Mouse (Mus musculus): Measurements from ENCODE around the gene Itga3. TPM values are rescaled to one million over a fixed set of nuclear protein-coding genes. Genes with fewer than 3 reads are reported as not detected.

The Itga3 gene
- polyA plus RNA-seq, 1 experiment: 51.1 TPM

- H3ac ChIP-seq (ENCODE audit: control insufficient read depth, insufficient read length, low read depth): no peak overlapping the region
- H3K79me3 ChIP-seq (ENCODE audit: low read depth): peaks cover 45% of the 10 kb centered on the region
- no peaks in the 10 kb centered on the region for H3K27me3 ChIP-seq (ENCODE audit: control insufficient read depth, insufficient read depth, insufficient read length)
- peaks cover 82% of the 10 kb centered on the region for H3K79me2 ChIP-seq (ENCODE audit: control insufficient read depth, insufficient read depth)
- peaks cover 25% of the 10 kb centered on the region for H3K36me3 ChIP-seq (ENCODE audit: control insufficient read depth, insufficient read depth)
- no peak for TF ChIP-seq CEBPB (IDR thresholded peaks at IDR 0.05; ENCODE audit: low read depth)
- no peak for TF ChIP-seq MYOG (IDR thresholded peaks at IDR 0.05; ENCODE audit: control insufficient read depth, extremely low read depth, insufficient read length)
- no peak for TF ChIP-seq MAX (IDR thresholded peaks at IDR 0.05)
- no peak for TF ChIP-seq CTCF (IDR thresholded peaks at IDR 0.05; ENCODE audit: control insufficient read depth, insufficient read depth, insufficient read length)
- TF ChIP-seq FOSL1 (IDR thresholded peaks at IDR 0.05; ENCODE audit: insufficient read depth, low read length, poor library complexity, severe bottlenecking): no peak
- no peak for TF ChIP-seq MYOD1 (IDR thresholded peaks at IDR 0.05; ENCODE audit: control insufficient read depth, insufficient read length, low read depth)
- no peak for TF ChIP-seq USF1 (IDR thresholded peaks at IDR 0.05; ENCODE audit: low read depth)
- no peak overlapping the region for H3K4me3 ChIP-seq (ENCODE audit: insufficient read depth, poor library complexity, severe bottlenecking)
Observed at GRCm38 (mm10) chr11:95072136-95072535, 4.5 kb downstream of the Itga3 start.

- no peak for TF ChIP-seq MYOG (IDR thresholded peaks at IDR 0.05; ENCODE audit: control insufficient read depth, extremely low read depth, insufficient read length)
- no peak for TF ChIP-seq USF1 (IDR thresholded peaks at IDR 0.05; ENCODE audit: low read depth)
- no peak for TF ChIP-seq MYOD1 (IDR thresholded peaks at IDR 0.05; ENCODE audit: control insufficient read depth, insufficient read length, low read depth)
- no peak for TF ChIP-seq CEBPB (IDR thresholded peaks at IDR 0.05; ENCODE audit: low read depth)
- no peak for TF ChIP-seq CTCF (IDR thresholded peaks at IDR 0.05; ENCODE audit: control insufficient read depth, insufficient read depth, insufficient read length)
- H3ac ChIP-seq (ENCODE audit: control insufficient read depth, insufficient read length, low read depth): no peak overlapping the region
- no peaks in the 10 kb centered on the region for H3K27me3 ChIP-seq (ENCODE audit: control insufficient read depth, insufficient read depth, insufficient read length)
- peaks cover 33% of the 10 kb centered on the region for H3K36me3 ChIP-seq (ENCODE audit: control insufficient read depth, insufficient read depth)
- peaks cover 81% of the 10 kb centered on the region for H3K79me2 ChIP-seq (ENCODE audit: control insufficient read depth, insufficient read depth)
- H3K4me3 ChIP-seq (ENCODE audit: insufficient read depth, poor library complexity, severe bottlenecking): no peak overlapping the region
- H3K79me3 ChIP-seq (ENCODE audit: low read depth): peaks cover 44% of the 10 kb centered on the region
Observed at GRCm38 (mm10) chr11:95071266-95071665, 5.3 kb downstream of the Itga3 start.

- H3K79me3 ChIP-seq (ENCODE audit: low read depth): peaks cover 44% of the 10 kb centered on the region
- no peaks in the 10 kb centered on the region for H3K27me3 ChIP-seq (ENCODE audit: control insufficient read depth, insufficient read depth, insufficient read length)
- H3ac ChIP-seq (ENCODE audit: control insufficient read depth, insufficient read length, low read depth): no peak overlapping the region
- H3K4me3 ChIP-seq (ENCODE audit: insufficient read depth, poor library complexity, severe bottlenecking): no peak overlapping the region
- peaks cover 73% of the 10 kb centered on the region for H3K79me2 ChIP-seq (ENCODE audit: control insufficient read depth, insufficient read depth)
- peaks cover 42% of the 10 kb centered on the region for H3K36me3 ChIP-seq (ENCODE audit: control insufficient read depth, insufficient read depth)
- no peak for TF ChIP-seq MYOD1 (IDR thresholded peaks at IDR 0.05; ENCODE audit: control insufficient read depth, insufficient read length, low read depth)
- TF ChIP-seq CTCF (IDR thresholded peaks at IDR 0.05; ENCODE audit: control insufficient read depth, insufficient read depth, insufficient read length): no peak
- no peak for TF ChIP-seq CEBPB (IDR thresholded peaks at IDR 0.05; ENCODE audit: low read depth)
- no peak for TF ChIP-seq FOSL1 (IDR thresholded peaks at IDR 0.05; ENCODE audit: insufficient read depth, low read length, poor library complexity, severe bottlenecking)
- no peak for TF ChIP-seq USF1 (IDR thresholded peaks at IDR 0.05; ENCODE audit: low read depth)
- TF ChIP-seq MAX (IDR thresholded peaks at IDR 0.05): no peak
- no peak for TF ChIP-seq MYOG (IDR thresholded peaks at IDR 0.05; ENCODE audit: control insufficient read depth, extremely low read depth, insufficient read length)
Observed at GRCm38 (mm10) chr11:95070140-95071107, 6.2 kb downstream of the Itga3 start.

GRCm38 (mm10) chr11:95069226-95069957 is 7.2 kb downstream of the Itga3 start:
- peaks cover 44% of the 10 kb centered on the region for H3K36me3 ChIP-seq (ENCODE audit: control insufficient read depth, insufficient read depth)
- TF ChIP-seq CEBPB (IDR thresholded peaks at IDR 0.05; ENCODE audit: low read depth) (no peak), CTCF (IDR thresholded peaks at IDR 0.05; ENCODE audit: control insufficient read depth, insufficient read depth, insufficient read length) (no peak), MYOG (IDR thresholded peaks at IDR 0.05; ENCODE audit: control insufficient read depth, extremely low read depth, insufficient read length) (no peak), MYOD1 (IDR thresholded peaks at IDR 0.05; ENCODE audit: control insufficient read depth, insufficient read length, low read depth) (no peak)

GRCm38 (mm10) chr11:95056768-95057501 is 19.7 kb downstream of the Itga3 start:
- H3K4me3 ChIP-seq (ENCODE audit: insufficient read depth, poor library complexity, severe bottlenecking): no peak overlapping the region
- H3K27me3 ChIP-seq (ENCODE audit: control insufficient read depth, insufficient read depth, insufficient read length): no peaks in the 10 kb centered on the region
- H3K36me3 ChIP-seq (ENCODE audit: control insufficient read depth, insufficient read depth): peaks cover 56% of the 10 kb centered on the region
- no peaks in the 10 kb centered on the region for H3K79me3 ChIP-seq (ENCODE audit: low read depth)
- TF ChIP-seq MYOD1 (IDR thresholded peaks at IDR 0.05; ENCODE audit: control insufficient read depth, insufficient read length, low read depth): no peak
- no peak for TF ChIP-seq CEBPB (IDR thresholded peaks at IDR 0.05; ENCODE audit: low read depth)
- TF ChIP-seq USF1 (IDR thresholded peaks at IDR 0.05; ENCODE audit: low read depth): no peak
- no peak for TF ChIP-seq MYOG (IDR thresholded peaks at IDR 0.05; ENCODE audit: control insufficient read depth, extremely low read depth, insufficient read length)
- TF ChIP-seq FOSL1 (IDR thresholded peaks at IDR 0.05; ENCODE audit: insufficient read depth, low read length, poor library complexity, severe bottlenecking): no peak
- no peak for TF ChIP-seq CTCF (IDR thresholded peaks at IDR 0.05; ENCODE audit: control insufficient read depth, insufficient read depth, insufficient read length)
- TF ChIP-seq MAX (IDR thresholded peaks at IDR 0.05): no peak
- H3ac ChIP-seq (ENCODE audit: control insufficient read depth, insufficient read length, low read depth): no peak overlapping the region
- H3K79me2 ChIP-seq (ENCODE audit: control insufficient read depth, insufficient read depth): no peaks in the 10 kb centered on the region

More at GRCm38 (mm10) chr11:95069226-95069957, 7.2 kb downstream of the Itga3 start:
- peaks cover 35% of the 10 kb centered on the region for H3K79me3 ChIP-seq (ENCODE audit: low read depth)
- peaks cover 62% of the 10 kb centered on the region for H3K79me2 ChIP-seq (ENCODE audit: control insufficient read depth, insufficient read depth)
- no peak overlapping the region for H3ac ChIP-seq (ENCODE audit: control insufficient read depth, insufficient read length, low read depth)
- H3K27me3 ChIP-seq (ENCODE audit: control insufficient read depth, insufficient read depth, insufficient read length): no peaks in the 10 kb centered on the region
- no peak overlapping the region for H3K4me3 ChIP-seq (ENCODE audit: insufficient read depth, poor library complexity, severe bottlenecking)
